Mouse (Mus musculus) MN1 (cell line): ENCODE results near the gene Gpld1.

Experiments
- DNase-seq: peaks from one replicate; pipeline ENCODE4 v3.0.0-alpha.2; 2016; ENCODE audit warnings: low spot score

Gpld1 gene

DNA sequence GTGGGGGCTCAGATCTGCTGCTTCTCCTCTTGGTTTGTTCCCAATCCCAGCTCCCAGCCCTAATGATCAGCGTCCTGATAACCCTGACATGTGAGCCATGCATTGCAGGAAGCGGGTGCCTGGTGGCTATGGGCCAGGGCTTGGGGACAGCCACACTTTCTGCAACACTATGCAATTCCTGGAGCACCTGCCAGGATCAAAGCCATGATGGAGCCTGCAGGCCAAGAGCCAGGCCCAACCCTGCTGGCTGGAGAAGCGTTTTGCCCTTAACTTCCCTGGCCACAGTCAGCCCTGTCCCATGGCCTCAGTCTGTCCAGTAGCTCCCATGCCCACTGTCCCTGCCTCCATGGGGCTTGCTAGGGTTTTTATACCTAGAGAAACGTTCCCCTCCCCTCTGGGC is 79.4 kb downstream of the Gpld1 start:
- DNase-seq = no peak

DNA sequence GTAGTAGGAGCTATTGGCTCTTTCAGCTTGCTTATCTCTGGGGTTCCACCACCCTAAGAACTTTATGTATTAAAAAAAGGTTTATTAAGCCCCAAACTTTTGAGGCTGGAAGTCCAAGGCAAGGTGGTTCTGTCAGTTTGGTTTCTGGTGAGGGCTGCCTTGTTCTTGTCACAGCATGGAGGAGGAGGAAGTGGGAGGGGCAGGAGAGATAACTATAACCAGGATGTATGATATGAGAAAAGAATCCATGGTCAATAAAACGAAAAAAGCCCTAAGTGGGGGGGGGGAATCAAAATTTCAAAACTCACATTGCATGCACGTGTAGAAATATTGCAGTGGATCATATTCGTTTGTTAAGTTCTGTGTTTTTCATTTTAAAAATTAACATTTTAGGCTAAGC is 80.2 kb downstream of the Gpld1 start:
- no peak for DNase-seq

DNA sequence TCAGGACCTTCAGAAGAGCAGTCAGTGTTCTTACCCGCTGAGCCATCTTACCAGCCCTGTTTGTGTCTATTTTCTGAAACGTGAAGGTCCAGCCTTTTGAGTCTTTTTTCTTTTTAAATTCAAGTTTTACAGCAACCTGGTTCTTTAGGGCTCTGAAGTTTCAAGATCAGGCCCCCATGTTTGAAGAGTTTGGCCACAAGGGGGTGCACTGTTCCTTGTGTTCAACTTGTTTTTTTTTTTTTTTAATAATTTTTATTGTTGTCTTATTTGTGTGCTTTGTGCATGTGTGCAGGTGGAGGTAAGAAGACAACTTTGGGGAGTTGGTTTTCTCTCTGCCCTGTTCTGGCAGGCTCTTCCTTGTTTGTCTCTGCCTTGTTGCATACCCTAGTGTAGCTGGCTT is 81.7 kb downstream of the Gpld1 start:
- DNase-seq = peak; percentile 14

DNA sequence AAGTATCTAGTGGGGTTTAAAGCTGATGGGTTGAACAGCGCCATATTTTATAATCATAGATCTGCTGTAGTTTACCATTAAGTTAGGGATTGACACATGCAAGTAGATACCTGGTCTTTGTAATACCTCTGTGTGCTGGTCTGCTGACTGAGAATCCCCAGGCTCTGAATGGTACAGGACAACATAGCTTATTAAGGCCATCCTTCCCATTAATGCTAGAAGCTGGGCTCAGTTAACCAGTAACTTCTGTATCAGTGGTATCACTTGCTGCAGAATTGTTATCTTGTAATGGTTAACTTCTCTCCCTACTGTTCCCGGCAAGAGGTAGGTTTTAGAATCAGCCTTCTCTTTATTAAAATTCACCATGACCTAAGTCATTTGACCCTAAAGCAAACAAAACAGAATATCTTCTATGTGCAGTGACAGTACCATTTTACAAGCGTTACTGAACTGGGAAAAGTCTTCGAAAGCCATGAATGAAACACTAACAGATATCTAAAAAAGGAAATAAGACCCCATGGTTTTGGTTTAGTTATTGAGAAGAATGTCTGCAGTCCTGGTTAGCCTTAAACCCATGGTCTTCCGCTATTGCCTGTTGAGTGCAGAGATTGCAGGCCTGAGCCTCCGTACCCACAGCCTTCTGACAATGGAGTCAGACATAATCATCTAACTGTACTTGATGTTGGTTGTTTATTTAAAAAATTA is 83.6 kb downstream of the Gpld1 start:
- no peak for DNase-seq

DNA sequence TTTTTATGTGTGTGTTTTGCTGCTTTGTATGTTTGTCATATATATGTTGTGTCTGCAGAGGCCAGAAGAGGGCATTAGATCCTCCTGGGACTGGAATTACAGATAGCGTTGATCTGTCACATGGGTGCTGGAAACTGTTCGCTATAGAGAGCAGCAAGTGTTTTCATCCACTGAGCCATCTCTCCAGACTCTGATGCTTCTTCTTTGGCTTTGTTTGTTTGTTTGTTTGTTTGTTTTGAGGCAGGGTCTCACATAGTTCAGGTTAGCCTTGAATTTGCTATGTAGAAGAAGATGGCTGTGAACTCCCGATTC is 84.1 kb downstream of the Gpld1 start:
- no peak for DNase-seq

DNA sequence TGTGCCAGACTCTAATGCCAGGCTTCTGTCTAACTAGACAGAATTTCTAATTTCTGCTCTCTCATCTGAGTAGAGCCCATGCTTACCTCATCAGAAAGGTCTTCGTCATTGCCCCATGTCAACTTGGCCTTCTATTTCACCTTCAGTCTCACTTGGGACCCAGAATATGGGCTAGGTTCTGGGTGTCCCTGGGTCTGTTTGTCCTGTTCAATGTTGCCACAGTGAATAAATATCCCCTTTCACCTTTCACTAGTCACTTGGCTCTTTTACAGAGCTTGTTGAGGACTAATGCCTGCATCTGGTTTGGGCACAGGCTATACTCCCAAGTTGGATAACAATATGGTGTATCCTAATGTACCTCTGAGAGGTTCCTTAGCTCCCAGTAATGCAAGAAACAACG is 96.5 kb downstream of the Gpld1 start:
- DNase-seq = no peak
